Mouse (Mus musculus) ovary, postnatal 10 days (tissue): ENCODE results near the gene Srp68.
"Not testable (repeated sequence)": the region's sequence is repeated elsewhere in the genome, so short reads cannot be mapped to it uniquely, and the experiment has no call there.

Experiments
- DNase-seq: peaks from one replicate; pipeline ENCODE4 v3.0.0; 2022; ENCODE audit warnings: low spot score

The Srp68 gene

GRCm38 (mm10) chr11:116282912-116283521 lies 9.0 kb upstream of the Srp68 start:
- no peak for DNase-seq

- no peak for DNase-seq
Observed at GRCm38 (mm10) chr11:116282089-116282488, 8.1 kb upstream of the Srp68 start.

GRCm38 (mm10) chr11:116281671-116282070 lies 7.7 kb upstream of the Srp68 start:
- DNase-seq = no peak

- DNase-seq = no peak
Observed at GRCm38 (mm10) chr11:116280751-116281663, 7.0 kb upstream of the Srp68 start, which contains the start of gene Galr2. Gene Galr2, plus strand, starts transcription at chr11:116280939.

GRCm38 (mm10) chr11:116277184-116277583 lies 3.2 kb upstream of the Srp68 start:
- DNase-seq = not testable (repeated sequence)

GRCm38 (mm10) chr11:116273469-116274044 lies 460 bp downstream of the Srp68 start:
- DNase-seq = no peak

- DNase-seq = no peak
Observed at GRCm38 (mm10) chr11:116272589-116273468, 1.2 kb downstream of the Srp68 start.

GRCm38 (mm10) chr11:116269560-116269959 lies 4.5 kb downstream of the Srp68 start:
- no peak for DNase-seq

GRCm38 (mm10) chr11:116268313-116268712 lies 5.7 kb downstream of the Srp68 start:
- no peak for DNase-seq

GRCm38 (mm10) chr11:116267637-116268036 lies 6.4 kb downstream of the Srp68 start:
- DNase-seq = no peak

- DNase-seq = no peak
Observed at GRCm38 (mm10) chr11:116265850-116266249, 8.2 kb downstream of the Srp68 start.

- DNase-seq = no peak
Observed at GRCm38 (mm10) chr11:116265352-116265751, 8.7 kb downstream of the Srp68 start.

GRCm38 (mm10) chr11:116260259-116260658 lies 13.8 kb downstream of the Srp68 start:
- DNase-seq = no peak

GRCm38 (mm10) chr11:116259461-116259860 lies 14.6 kb downstream of the Srp68 start:
- DNase-seq = no peak

- DNase-seq = no peak
Observed at GRCm38 (mm10) chr11:116255982-116256675, 17.9 kb downstream of the Srp68 start.

- no peak for DNase-seq
Observed at GRCm38 (mm10) chr11:116255090-116255981, 18.7 kb downstream of the Srp68 start.

GRCm38 (mm10) chr11:116254627-116255026 lies 19.4 kb downstream of the Srp68 start:
- no peak for DNase-seq

GRCm38 (mm10) chr11:116253076-116253600 lies 20.9 kb downstream of the Srp68 start:
- no peak for DNase-seq

GRCm38 (mm10) chr11:116250898-116251297 lies 23.1 kb downstream of the Srp68 start:
- DNase-seq = no peak
